Mouse (Mus musculus): ENCODE results near the gene Ttf1. TPM values are rescaled to one million over a fixed set of nuclear protein-coding genes. Genes with fewer than 3 reads are reported as not detected.

The Ttf1 gene
- polyA plus RNA-seq, 1 experiment from 2014 or later: 10.2 TPM

- 31% methylated on average over 20 of the region's 20 CpGs for WGBS
- TF ChIP-seq CTCF (IDR thresholded peaks at IDR 0.05; ENCODE audit: low read depth): no peak
- ATAC-seq (ENCODE audit: insufficient read depth): peak; percentile 56; the same call in 1 of the 2 replicates
Observed at GRCm38 (mm10) chr2:29030048-29030734, 29.9 kb upstream of the Ttf1 start.

GRCm38 (mm10) chr2:29031951-29032350, 28.1 kb upstream of the Ttf1 start:
- H3K9me3 ChIP-seq (ENCODE audit: low read depth, low read length): no peaks in the 10 kb centered on the region
- no peak for TF ChIP-seq CTCF (IDR thresholded peaks at IDR 0.05; ENCODE audit: low read depth)
- ATAC-seq (ENCODE audit: insufficient read depth): no peak

More at GRCm38 (mm10) chr2:29030048-29030734, 29.9 kb upstream of the Ttf1 start:
- DNase-seq: peak; percentile 86
- H3K36me3 ChIP-seq (ENCODE audit: insufficient read depth): no peaks in the 10 kb centered on the region
- no peak overlapping the region for H3K9ac ChIP-seq
- no peak overlapping the region for H3K27ac ChIP-seq (ENCODE audit: low read depth)
- no peaks in the 10 kb centered on the region for H3K9me3 ChIP-seq (ENCODE audit: low read depth, low read length)
- H3K27me3 ChIP-seq (ENCODE audit: insufficient read depth, low read length): no peaks in the 10 kb centered on the region
- H3K4me2 ChIP-seq: peak overlapping the region; percentile 27; the same call in 1 of the 2 replicates
- H3K4me3 ChIP-seq (ENCODE audit: low read depth, low read length): no peak overlapping the region
- H3K4me1 ChIP-seq (ENCODE audit: insufficient read depth): no peaks in the 10 kb centered on the region; the same call in 1 of the 2 replicates

GRCm38 (mm10) chr2:29034542-29035475, 25.3 kb upstream of the Ttf1 start:
- WGBS: 50% methylated on average over 20 of the region's 20 CpGs
- Histone ChIP-seq H3K27me3 (ENCODE audit: insufficient read depth, low read length) (peaks cover 15% of the 10 kb centered on the region; the same call in 1 of the 2 replicates), H3K4me3 (ENCODE audit: low read depth, low read length) (no peak overlapping the region), H3K9ac (no peak overlapping the region), H3K27ac (ENCODE audit: low read depth) (no peak overlapping the region), H3K4me2 (no peak overlapping the region), H3K4me1 (ENCODE audit: insufficient read depth) (no peaks in the 10 kb centered on the region; the same call in 1 of the 2 replicates), H3K9me3 (ENCODE audit: low read depth, low read length) (no peaks in the 10 kb centered on the region), H3K36me3 (ENCODE audit: insufficient read depth) (no peaks in the 10 kb centered on the region)
- TF ChIP-seq CTCF (IDR thresholded peaks at IDR 0.05; ENCODE audit: low read depth): no peak
- DNase-seq: no peak
- ATAC-seq (ENCODE audit: insufficient read depth): no peak

More at GRCm38 (mm10) chr2:29031951-29032350, 28.1 kb upstream of the Ttf1 start:
- Histone ChIP-seq H3K4me1 (ENCODE audit: insufficient read depth) (no peaks in the 10 kb centered on the region; the same call in 1 of the 2 replicates), H3K36me3 (ENCODE audit: insufficient read depth) (no peaks in the 10 kb centered on the region), H3K4me2 (no peak overlapping the region), H3K27ac (ENCODE audit: low read depth) (no peak overlapping the region), H3K9ac (no peak overlapping the region), H3K27me3 (ENCODE audit: insufficient read depth, low read length) (no peaks in the 10 kb centered on the region), H3K4me3 (ENCODE audit: low read depth, low read length) (no peak overlapping the region)
- 79% methylated on average over 4 of the region's 4 CpGs for WGBS
- DNase-seq: no peak

DNA sequence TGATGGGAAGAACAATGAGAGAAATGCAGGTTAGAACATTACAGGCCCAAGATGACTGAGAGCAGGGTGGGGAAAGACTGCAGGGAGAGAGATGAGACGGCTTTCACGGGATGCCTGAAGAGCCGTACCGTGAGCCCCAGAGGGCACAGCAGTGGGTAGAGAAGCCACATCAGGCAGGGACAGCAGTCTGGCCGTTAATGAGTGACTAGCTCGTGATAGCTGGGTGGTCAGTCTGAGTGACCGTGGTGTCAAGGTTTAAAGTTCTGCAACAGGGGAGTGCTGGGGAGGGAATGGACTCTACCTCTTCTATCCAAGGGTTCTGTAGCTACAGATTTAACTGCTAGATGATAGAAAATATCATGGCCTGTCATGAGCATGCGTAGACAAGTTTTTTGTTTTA, 24.4 kb upstream of the Ttf1 start:
- no peak overlapping the region for H3K4me3 ChIP-seq (ENCODE audit: low read depth, low read length)
- H3K4me2 ChIP-seq: no peak overlapping the region
- H3K4me1 ChIP-seq (ENCODE audit: insufficient read depth): no peaks in the 10 kb centered on the region
- H3K27ac ChIP-seq (ENCODE audit: low read depth): no peak overlapping the region
- WGBS: 54% methylated on average over 8 of the region's 8 CpGs
- no peak for TF ChIP-seq CTCF (IDR thresholded peaks at IDR 0.05; ENCODE audit: low read depth)
- H3K36me3 ChIP-seq (ENCODE audit: insufficient read depth): no peaks in the 10 kb centered on the region
- H3K27me3 ChIP-seq (ENCODE audit: insufficient read depth, low read length): peaks cover 24% of the 10 kb centered on the region
- DNase-seq (no peak), ATAC-seq (ENCODE audit: insufficient read depth) (no peak)
- H3K9ac ChIP-seq: no peak overlapping the region
- H3K9me3 ChIP-seq (ENCODE audit: low read depth, low read length): no peaks in the 10 kb centered on the region

GRCm38 (mm10) chr2:29039741-29040140, 20.3 kb upstream of the Ttf1 start:
- no peak for TF ChIP-seq CTCF (IDR thresholded peaks at IDR 0.05; ENCODE audit: low read depth)
- peak; percentile 33 for DNase-seq
- no peak overlapping the region for H3K27ac ChIP-seq (ENCODE audit: low read depth)
- peaks cover 36% of the 10 kb centered on the region for H3K27me3 ChIP-seq (ENCODE audit: insufficient read depth, low read length)
- no peak overlapping the region for H3K4me3 ChIP-seq (ENCODE audit: low read depth, low read length)
- 20% methylated on average over 5 of the region's 5 CpGs for WGBS
- no peaks in the 10 kb centered on the region for H3K36me3 ChIP-seq (ENCODE audit: insufficient read depth)
- H3K4me2 ChIP-seq: no peak overlapping the region
- H3K9ac ChIP-seq: no peak overlapping the region
- ATAC-seq (ENCODE audit: insufficient read depth): no peak
- H3K4me1 ChIP-seq (ENCODE audit: insufficient read depth): no peaks in the 10 kb centered on the region
- H3K9me3 ChIP-seq (ENCODE audit: low read depth, low read length): no peaks in the 10 kb centered on the region

DNA sequence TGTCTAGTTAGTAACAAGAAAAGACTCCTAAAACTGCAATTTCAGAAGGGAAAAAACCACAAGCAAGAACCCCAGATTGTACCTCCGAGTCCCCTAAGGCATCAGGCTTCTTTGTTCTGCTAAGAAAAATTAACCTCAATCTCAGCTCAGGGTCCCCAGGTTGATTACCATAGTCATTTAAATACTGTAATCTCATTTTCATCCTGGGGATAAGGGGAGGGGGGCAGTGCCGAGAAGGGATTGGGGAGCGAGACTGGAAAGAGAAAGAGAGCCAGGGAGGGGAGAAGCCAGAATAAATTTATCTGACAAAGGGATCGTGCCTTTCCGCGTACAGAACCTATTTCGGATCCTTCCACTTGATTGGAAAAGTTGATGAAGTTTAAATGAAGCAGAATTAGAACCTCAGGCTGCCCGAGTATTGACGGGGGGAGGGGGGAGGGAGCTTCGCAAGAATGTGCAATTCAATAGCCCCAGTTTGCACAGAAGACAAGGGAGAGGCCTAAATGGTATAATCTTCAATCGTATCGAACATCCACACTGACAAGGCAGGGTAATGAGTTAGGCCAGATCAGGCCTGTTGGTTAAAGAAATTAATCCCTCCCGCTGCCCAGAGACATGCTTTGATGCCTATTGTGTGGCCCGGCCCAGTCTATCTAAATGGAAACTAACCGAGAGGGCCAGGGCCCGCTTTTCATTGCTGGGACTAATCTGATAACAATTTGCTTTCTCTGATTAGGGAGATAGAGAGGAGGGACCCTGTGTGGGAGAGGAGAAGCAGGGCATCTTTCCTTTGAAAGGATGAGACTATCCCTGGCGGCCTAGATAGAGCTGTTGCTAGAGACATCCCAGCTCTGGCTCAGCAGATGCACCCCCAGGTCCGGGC, 19.2 kb upstream of the Ttf1 start:
- TF ChIP-seq CTCF (IDR thresholded peaks at IDR 0.05; ENCODE audit: low read depth): no peak
- 20% methylated on average over 18 of the region's 18 CpGs for WGBS
- peaks cover 36% of the 10 kb centered on the region for H3K27me3 ChIP-seq (ENCODE audit: insufficient read depth, low read length)
- no peaks in the 10 kb centered on the region for H3K4me1 ChIP-seq (ENCODE audit: insufficient read depth)
- H3K9me3 ChIP-seq (ENCODE audit: low read depth, low read length): no peaks in the 10 kb centered on the region
- DNase-seq (no peak), ATAC-seq (ENCODE audit: insufficient read depth) (no peak)
- H3K36me3 ChIP-seq (ENCODE audit: insufficient read depth): no peaks in the 10 kb centered on the region
- H3K4me2 ChIP-seq: no peak overlapping the region
- no peak overlapping the region for H3K9ac ChIP-seq
- no peak overlapping the region for H3K4me3 ChIP-seq (ENCODE audit: low read depth, low read length)
- no peak overlapping the region for H3K27ac ChIP-seq (ENCODE audit: low read depth)

Data from lung, embryonic 14.5 days (tissue).